Mouse (Mus musculus) liver, embryonic 15.5 days (tissue): ENCODE measurements at regions not wholly inside any gene's neighbourhood (a gene's known extent, or its start where the extent isn't known, plus 50 kb on each side); places are given as distances from the start of the nearest gene placed in this dataset.
"Not testable (repeated sequence)": the region's sequence is repeated elsewhere in the genome, so short reads cannot be mapped to it uniquely, and the experiment has no call there.

ENCODE experiments used
- ATAC-seq: fragments of 200-750 bp; cut with Nextera tagmentation; 2 replicates; pipeline ENCODE4 v1.8.0; 2017; ENCODE audit warnings: moderate number of reproducible peaks, mild to moderate bottlenecking, moderate library complexity; ENCODE audit not compliant: insufficient read depth
- H3K27ac ChIP-seq: fragments of 300-500 bp; sonication (generic); replicated peaks from 2 replicates; pipeline ENCODE4 v1.5.1; 2015; ENCODE audit warnings: mild to moderate bottlenecking, inconsistent platforms
- H3K27me3 ChIP-seq: fragments of 300-500 bp; sonication (generic); 2 replicates; pipeline ENCODE4 v1.6.1; 2015; ENCODE audit warnings: mild to moderate bottlenecking, inconsistent platforms
- H3K36me3 ChIP-seq: fragments of 300-500 bp; sonication (generic); replicated peaks from 2 replicates; pipeline ENCODE4 v1.6.1; 2015; ENCODE audit warnings: moderate library complexity, mild to moderate bottlenecking, inconsistent platforms
- H3K4me1 ChIP-seq: fragments of 300-500 bp; sonication (generic); replicated peaks from 2 replicates; pipeline ENCODE4 v1.6.1; 2015; ENCODE audit warnings: inconsistent platforms
- H3K4me2 ChIP-seq: fragments of 300-500 bp; sonication (generic); 2 replicates; pipeline ENCODE4 v1.6.1; 2015; ENCODE audit warnings: moderate library complexity, mild to moderate bottlenecking, inconsistent platforms
- H3K4me3 ChIP-seq: fragments of 300-500 bp; sonication (generic); replicated peaks from 2 replicates; pipeline ENCODE4 v1.5.1; 2015; ENCODE audit warnings: mild to moderate bottlenecking, inconsistent platforms
- H3K9ac ChIP-seq: fragments of 300-500 bp; sonication (generic); 2 replicates; pipeline ENCODE4 v1.6.1; 2015; ENCODE audit warnings: moderate library complexity, mild to moderate bottlenecking, inconsistent platforms
- H3K9me3 ChIP-seq: fragments of 300-500 bp; sonication (generic); replicated peaks from 2 replicates; pipeline ENCODE4 v1.6.1; 2016; ENCODE audit warnings: inconsistent platforms
- WGBS: fragments of 180-500 bp; shearing (Covaris S2); methylation state at CpG from one replicate; pipeline ENCODE4 v1.1.7; 2015; ENCODE audit warnings: mixed read lengths; ENCODE audit not compliant: insufficient replicate concordance; 5-methylcytosine and 5-hydroxymethylcytosine counted together

DNA sequence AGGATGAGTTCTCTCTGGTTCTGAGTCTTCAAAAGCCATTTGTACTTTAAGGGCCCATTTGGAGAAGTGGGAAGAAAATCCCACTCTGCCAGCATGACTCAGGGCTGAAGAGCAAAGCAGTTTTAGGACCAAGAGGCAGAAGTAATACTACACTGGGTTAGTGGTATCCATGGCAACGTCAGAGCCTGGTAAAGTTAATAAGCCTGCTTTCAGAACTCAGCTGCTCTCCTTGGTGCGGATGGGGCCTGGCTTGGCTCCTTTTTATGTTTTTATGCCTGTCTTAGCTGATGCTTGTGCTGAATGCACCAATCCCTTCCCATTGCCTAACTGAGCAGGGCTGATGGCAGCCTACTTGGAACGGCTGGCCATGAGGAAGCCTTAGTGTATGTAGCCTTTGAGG, 306.7 kb downstream of the Abcc12 start:
- Histone ChIP-seq H3K27me3 (no peaks in the 10 kb centered on the region), H3K9me3 (no peaks in the 10 kb centered on the region), H3K4me1 (no peaks in the 10 kb centered on the region), H3K9ac (no peak overlapping the region), H3K4me3 (no peak overlapping the region), H3K4me2 (no peak overlapping the region), H3K36me3 (no peaks in the 10 kb centered on the region), H3K27ac (no peak overlapping the region)
- WGBS: 53% methylated on average over 3 of the region's 3 CpGs
- no peak for ATAC-seq

DNA sequence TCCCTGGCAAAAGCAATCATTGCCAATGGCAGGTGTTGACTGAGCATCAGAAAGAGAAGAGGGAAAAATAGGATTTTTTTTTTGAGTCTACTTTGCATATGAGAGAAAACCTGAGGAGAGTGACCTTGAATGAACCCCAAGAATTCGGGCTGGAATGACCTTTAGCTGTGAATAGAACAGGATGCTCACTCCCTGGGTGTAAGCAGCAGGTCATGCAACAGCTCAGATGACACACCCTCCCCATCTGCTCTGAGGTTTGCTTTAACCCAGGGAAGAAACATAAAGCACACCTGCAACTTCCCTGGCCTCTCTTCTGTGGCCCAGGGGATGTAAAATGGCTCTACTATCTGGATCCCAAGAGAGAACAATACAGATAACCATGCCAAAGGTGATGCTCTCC, 307.9 kb downstream of the Abcc12 start:
- no peak overlapping the region for H3K27ac ChIP-seq
- no peaks in the 10 kb centered on the region for H3K4me1 ChIP-seq
- H3K9ac ChIP-seq: no peak overlapping the region
- 18% methylated on average over 1 of the region's 1 CpGs for WGBS
- H3K27me3 ChIP-seq: no peaks in the 10 kb centered on the region
- H3K4me3 ChIP-seq: no peak overlapping the region
- H3K9me3 ChIP-seq: no peaks in the 10 kb centered on the region
- H3K4me2 ChIP-seq: no peak overlapping the region
- no peak for ATAC-seq
- H3K36me3 ChIP-seq: no peaks in the 10 kb centered on the region

- Histone ChIP-seq H3K9ac (no peak overlapping the region), H3K4me2 (no peak overlapping the region), H3K27me3 (no peaks in the 10 kb centered on the region), H3K27ac (no peak overlapping the region), H3K36me3 (no peaks in the 10 kb centered on the region), H3K4me3 (no peak overlapping the region), H3K9me3 (no peaks in the 10 kb centered on the region), H3K4me1 (no peaks in the 10 kb centered on the region)
- no peak for ATAC-seq
- 67% methylated on average over 6 of the region's 6 CpGs for WGBS
Observed at GRCm38 (mm10) chr8:86271477-86271876, 309.0 kb downstream of the Abcc12 start.

DNA sequence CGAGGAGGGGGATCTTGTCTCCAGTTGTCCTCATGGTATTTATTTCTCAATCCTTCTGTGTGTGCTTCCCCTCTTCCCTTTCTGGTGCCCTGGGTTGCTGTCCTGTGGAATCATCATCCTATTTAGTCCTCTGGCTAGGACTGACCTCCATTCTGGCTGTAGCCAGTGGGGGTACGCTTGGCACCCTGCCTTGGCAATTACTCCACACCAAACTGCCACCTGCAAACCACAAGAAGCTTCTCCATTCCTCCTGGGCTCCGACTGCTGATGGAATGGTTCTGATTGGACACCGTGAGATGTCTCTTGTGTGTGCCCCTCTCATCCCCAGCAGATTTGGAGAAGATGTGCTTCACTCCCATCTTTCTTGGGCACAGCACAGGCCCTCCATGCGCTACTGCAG, 322.5 kb downstream of the Abcc12 start:
- H3K27ac ChIP-seq: no peak overlapping the region
- H3K4me2 ChIP-seq: no peak overlapping the region
- H3K4me3 ChIP-seq: no peak overlapping the region
- no peak for ATAC-seq
- no peaks in the 10 kb centered on the region for H3K9me3 ChIP-seq
- H3K36me3 ChIP-seq: no peaks in the 10 kb centered on the region
- H3K4me1 ChIP-seq: no peaks in the 10 kb centered on the region
- no peak overlapping the region for H3K9ac ChIP-seq
- no peaks in the 10 kb centered on the region for H3K27me3 ChIP-seq
- 61% methylated on average over 5 of the region's 5 CpGs for WGBS

DNA sequence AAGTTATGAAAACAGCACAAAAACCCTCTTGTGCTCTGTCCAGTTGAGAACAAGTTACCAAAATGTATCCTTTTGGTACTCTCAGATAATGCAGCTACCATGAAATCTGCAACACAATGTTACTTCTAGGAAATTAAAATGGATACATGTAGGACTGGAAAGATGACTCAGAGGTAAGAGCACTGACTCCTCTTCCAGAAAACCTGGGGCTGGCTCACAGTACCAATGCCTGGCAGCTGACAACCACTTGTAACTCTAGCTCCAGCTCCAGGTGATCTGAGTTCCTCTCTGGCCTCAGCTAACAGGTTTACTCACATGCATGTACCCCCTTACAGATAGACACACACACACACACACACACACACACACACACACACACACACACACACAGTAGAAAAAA, 325.1 kb downstream of the Abcc12 start:
- Histone ChIP-seq H3K27me3 (no peaks in the 10 kb centered on the region), H3K4me3 (no peak overlapping the region), H3K36me3 (no peaks in the 10 kb centered on the region), H3K9me3 (no peaks in the 10 kb centered on the region), H3K4me2 (no peak overlapping the region), H3K4me1 (no peaks in the 10 kb centered on the region), H3K9ac (no peak overlapping the region), H3K27ac (no peak overlapping the region)
- ATAC-seq: no peak

DNA sequence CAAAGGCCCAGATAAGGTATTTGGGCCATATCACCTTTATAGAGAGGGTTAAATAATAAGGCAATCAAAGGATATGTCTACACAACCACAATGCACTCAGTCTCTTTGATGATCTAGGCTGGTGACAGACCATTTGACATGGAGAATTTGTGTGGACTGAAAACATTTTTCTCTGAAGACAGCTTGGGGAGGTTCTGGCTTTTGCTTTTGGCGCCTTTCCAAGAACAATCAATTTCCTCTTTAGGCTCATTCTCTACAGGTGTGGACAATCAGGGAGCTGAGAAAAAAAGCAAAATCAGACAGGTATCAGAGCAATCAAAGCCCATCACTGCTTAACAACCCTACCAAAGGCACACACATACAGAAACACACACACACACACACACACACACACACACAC, 325.8 kb downstream of the Abcc12 start:
- Histone ChIP-seq H3K9ac (no peak overlapping the region), H3K4me3 (no peak overlapping the region), H3K27ac (no peak overlapping the region), H3K4me1 (no peaks in the 10 kb centered on the region), H3K27me3 (no peaks in the 10 kb centered on the region), H3K36me3 (no peaks in the 10 kb centered on the region), H3K4me2 (no peak overlapping the region), H3K9me3 (no peaks in the 10 kb centered on the region)
- WGBS: 68% methylated on average over 1 of the region's 1 CpGs
- no peak for ATAC-seq

DNA sequence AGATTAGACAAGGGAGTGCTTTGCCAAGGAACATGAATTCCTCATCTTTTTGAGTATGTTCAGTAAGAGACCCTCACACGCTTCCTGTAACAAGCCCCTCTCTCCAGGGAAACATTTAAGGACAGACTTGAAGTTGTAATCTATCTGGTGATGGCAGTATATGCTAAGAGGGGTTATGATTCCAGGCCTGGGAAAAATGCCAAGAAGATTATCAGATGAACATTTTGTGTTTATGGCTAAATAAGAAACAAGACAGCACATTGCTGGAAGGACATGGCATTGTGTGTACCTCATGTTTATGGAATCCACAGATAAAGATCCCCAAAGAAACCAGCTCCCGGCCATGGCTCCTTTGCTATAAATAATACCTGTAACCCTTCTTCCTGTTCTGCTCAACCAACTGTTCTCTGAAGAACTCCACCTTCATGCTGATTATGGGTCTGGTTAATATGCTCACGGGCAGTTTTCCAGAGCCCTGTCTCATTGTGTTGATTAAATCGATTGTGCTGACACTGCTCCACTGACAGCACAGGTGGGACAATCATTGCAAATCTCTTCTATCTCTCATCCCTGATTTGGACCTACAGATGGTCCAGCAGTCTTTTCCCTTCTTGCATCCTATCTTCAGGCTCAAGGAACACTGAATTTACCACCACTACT, 327.7 kb downstream of the Abcc12 start:
- H3K36me3 ChIP-seq: no peaks in the 10 kb centered on the region
- no peak for ATAC-seq
- no peak overlapping the region for H3K4me2 ChIP-seq
- no peak overlapping the region for H3K9ac ChIP-seq
- no peak overlapping the region for H3K27ac ChIP-seq
- WGBS: 52% methylated on average over 4 of the region's 4 CpGs
- H3K4me1 ChIP-seq: no peaks in the 10 kb centered on the region
- H3K4me3 ChIP-seq: no peak overlapping the region
- no peaks in the 10 kb centered on the region for H3K9me3 ChIP-seq
- H3K27me3 ChIP-seq: no peaks in the 10 kb centered on the region

GRCm38 (mm10) chr8:86234696-86235095, 345.8 kb downstream of the Abcc12 start:
- Histone ChIP-seq H3K9me3 (no peaks in the 10 kb centered on the region), H3K27me3 (no peaks in the 10 kb centered on the region), H3K36me3 (no peaks in the 10 kb centered on the region), H3K9ac (no peak overlapping the region), H3K4me1 (no peaks in the 10 kb centered on the region), H3K27ac (no peak overlapping the region), H3K4me2 (no peak overlapping the region), H3K4me3 (no peak overlapping the region)
- 51% methylated on average over 4 of the region's 4 CpGs for WGBS
- ATAC-seq: no peak

DNA sequence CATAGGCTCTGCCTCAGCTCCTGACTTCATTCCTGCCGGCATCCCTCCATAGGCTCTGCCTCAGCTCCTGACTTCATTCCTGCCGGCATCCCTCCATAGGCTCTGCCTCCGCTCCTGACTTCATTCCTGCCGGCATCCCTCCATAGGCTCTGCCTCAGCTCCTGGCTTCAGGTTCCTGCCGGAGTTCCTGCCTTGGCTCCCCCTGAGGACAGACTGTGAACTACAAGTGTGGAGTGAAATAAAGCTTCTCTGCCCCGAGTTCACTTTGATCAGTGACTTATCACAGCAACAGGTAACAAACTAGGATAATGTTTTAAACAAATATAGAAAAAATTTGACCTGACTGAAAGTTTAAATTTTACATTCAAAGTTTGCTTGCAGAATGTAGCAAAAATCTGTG, 348.5 kb downstream of the Abcc12 start:
- H3K4me1 ChIP-seq, H3K36me3 ChIP-seq, H3K9me3 ChIP-seq, H3K9ac ChIP-seq, H3K27ac ChIP-seq, ATAC-seq, H3K4me3 ChIP-seq, H3K4me2 ChIP-seq, H3K27me3 ChIP-seq: not testable (repeated sequence)
- 67% methylated on average over 6 of the region's 6 CpGs for WGBS

DNA sequence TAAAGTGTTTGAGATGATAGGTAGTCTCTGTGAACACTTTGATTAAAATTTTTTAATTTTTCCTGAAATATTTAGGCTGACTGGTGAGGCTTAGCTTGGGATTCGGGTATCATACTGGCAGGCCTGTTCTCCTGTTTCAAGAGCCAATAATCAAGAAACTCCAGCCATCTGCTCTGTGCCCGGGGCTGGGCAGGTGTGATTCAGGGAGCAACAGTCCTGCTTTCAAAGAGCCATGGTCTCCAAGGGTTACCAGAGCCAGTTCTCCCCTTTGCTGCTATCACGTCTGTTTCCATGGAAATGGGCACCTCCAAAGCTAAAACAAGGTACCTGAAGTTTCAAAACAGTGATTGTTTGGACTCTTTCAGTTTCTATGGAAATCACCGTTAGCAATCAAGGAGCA, 355.6 kb downstream of the Abcc12 start:
- Histone ChIP-seq H3K4me1 (no peaks in the 10 kb centered on the region), H3K9me3 (no peaks in the 10 kb centered on the region), H3K4me2 (no peak overlapping the region), H3K9ac (no peak overlapping the region), H3K27me3 (no peaks in the 10 kb centered on the region), H3K27ac (no peak overlapping the region), H3K4me3 (no peak overlapping the region), H3K36me3 (no peaks in the 10 kb centered on the region)
- ATAC-seq: no peak
- WGBS: 58% methylated on average over 4 of the region's 4 CpGs

- Histone ChIP-seq H3K4me3 (no peak overlapping the region), H3K4me2 (no peak overlapping the region), H3K9ac (no peak overlapping the region), H3K27ac (no peak overlapping the region), H3K4me1 (no peaks in the 10 kb centered on the region), H3K9me3 (no peaks in the 10 kb centered on the region), H3K36me3 (no peaks in the 10 kb centered on the region), H3K27me3 (no peaks in the 10 kb centered on the region)
- WGBS: 70% methylated on average over 7 of the region's 7 CpGs
- no peak for ATAC-seq
Observed at GRCm38 (mm10) chr8:86222715-86223114, 357.8 kb downstream of the Abcc12 start.

- Histone ChIP-seq H3K4me2 (no peak overlapping the region), H3K27me3 (no peaks in the 10 kb centered on the region), H3K27ac (no peak overlapping the region), H3K9ac (no peak overlapping the region), H3K4me3 (no peak overlapping the region), H3K9me3 (no peaks in the 10 kb centered on the region), H3K4me1 (no peaks in the 10 kb centered on the region), H3K36me3 (no peaks in the 10 kb centered on the region)
- no peak for ATAC-seq
- 61% methylated on average over 4 of the region's 4 CpGs for WGBS
Observed at GRCm38 (mm10) chr8:86222228-86222627, 358.3 kb downstream of the Abcc12 start.
